Mouse (Mus musculus): ENCODE measurements at regions not wholly inside any gene's neighbourhood (a gene's known extent, or its start where the extent isn't known, plus 50 kb on each side); places are given as distances from the start of the nearest gene placed in this dataset.

GRCm38 (mm10) chr3:35404492-35405390 is 349.2 kb upstream of the Atp11b start:
- Histone ChIP-seq H3K9ac (no peak overlapping the region), H3K9me3 (no peaks in the 10 kb centered on the region), H3K4me3 (no peak overlapping the region), H3K4me1 (replicated peaks) (peaks cover 34% of the 10 kb centered on the region), H3K27ac (replicated peaks) (peak overlapping the region; percentile 74), H3K4me2 (peak overlapping the region; percentile 26), H3K36me3 (no peaks in the 10 kb centered on the region), H3K27me3 (no peaks in the 10 kb centered on the region)
- 4% methylated on average over 10 of the region's 10 CpGs for WGBS
- peak; percentile 84 for ATAC-seq (ENCODE audit: low read depth)

GRCm38 (mm10) chr3:35405621-35406079 is 348.3 kb upstream of the Atp11b start:
- H3K27ac ChIP-seq (replicated peaks), result peak overlapping the region; percentile 74
- no peak overlapping the region for H3K4me3 ChIP-seq
- 16% methylated on average over 14 of the region's 14 CpGs for WGBS
- no peaks in the 10 kb centered on the region for H3K27me3 ChIP-seq
- no peaks in the 10 kb centered on the region for H3K36me3 ChIP-seq
- peaks cover 29% of the 10 kb centered on the region for H3K4me1 ChIP-seq (replicated peaks)
- no peak overlapping the region for H3K9ac ChIP-seq
- H3K9me3 ChIP-seq, result no peaks in the 10 kb centered on the region
- peak; percentile 85 for ATAC-seq (ENCODE audit: low read depth)
- peak overlapping the region; percentile 26 for H3K4me2 ChIP-seq

GRCm38 (mm10) chr3:35437687-35438086 is 316.2 kb upstream of the Atp11b start:
- Histone ChIP-seq H3K4me2 (no peak overlapping the region), H3K36me3 (no peaks in the 10 kb centered on the region), H3K27ac (replicated peaks) (no peak overlapping the region), H3K27me3 (no peaks in the 10 kb centered on the region), H3K4me1 (replicated peaks) (no peaks in the 10 kb centered on the region), H3K4me3 (no peak overlapping the region), H3K9me3 (no peaks in the 10 kb centered on the region), H3K9ac (no peak overlapping the region)
- ATAC-seq (ENCODE audit: low read depth), result no peak
- 88% methylated on average over 1 of the region's 1 CpGs for WGBS

GRCm38 (mm10) chr3:35462858-35463257 is 291.0 kb upstream of the Atp11b start:
- ATAC-seq (ENCODE audit: low read depth), result no peak
- Histone ChIP-seq H3K27me3 (no peaks in the 10 kb centered on the region), H3K4me2 (no peak overlapping the region), H3K9ac (no peak overlapping the region), H3K27ac (replicated peaks) (no peak overlapping the region), H3K4me3 (no peak overlapping the region), H3K9me3 (no peaks in the 10 kb centered on the region), H3K4me1 (replicated peaks) (0 out of 2 replicates have a peak, but pooled peaks cover 14% of the 10 kb centered on the region), H3K36me3 (no peaks in the 10 kb centered on the region)
- 65% methylated on average over 4 of the region's 4 CpGs for WGBS

GRCm38 (mm10) chr3:35464212-35464911 is 289.5 kb upstream of the Atp11b start:
- no peaks in the 10 kb centered on the region for H3K27me3 ChIP-seq
- H3K9me3 ChIP-seq, result no peaks in the 10 kb centered on the region
- H3K36me3 ChIP-seq, result no peaks in the 10 kb centered on the region
- H3K4me1 ChIP-seq (replicated peaks), result 0 out of 2 replicates have a peak, but pooled peaks cover 14% of the 10 kb centered on the region
- ATAC-seq (ENCODE audit: low read depth), result 0 out of 2 replicates have a peak, but pooled peaks have one; percentile 40
- no peak overlapping the region for H3K4me2 ChIP-seq
- H3K9ac ChIP-seq, result no peak overlapping the region
- no peak overlapping the region for H3K4me3 ChIP-seq
- 67% methylated on average over 11 of the region's 11 CpGs for WGBS
- no peak overlapping the region for H3K27ac ChIP-seq (replicated peaks)

GRCm38 (mm10) chr3:35465956-35466355 is 287.9 kb upstream of the Atp11b start:
- Histone ChIP-seq H3K4me1 (replicated peaks) (0 out of 2 replicates have a peak, but pooled peaks cover 14% of the 10 kb centered on the region), H3K9ac (no peak overlapping the region), H3K4me2 (no peak overlapping the region), H3K27ac (replicated peaks) (no peak overlapping the region), H3K36me3 (no peaks in the 10 kb centered on the region), H3K27me3 (peaks cover under 1% of the 10 kb centered on the region; the same call in 1 of the 2 replicates), H3K9me3 (no peaks in the 10 kb centered on the region), H3K4me3 (no peak overlapping the region)
- WGBS, result 77% methylated on average over 3 of the region's 3 CpGs
- no peak for ATAC-seq (ENCODE audit: low read depth)

GRCm38 (mm10) chr3:35473351-35473750 is 280.6 kb upstream of the Atp11b start:
- peaks cover 21% of the 10 kb centered on the region for H3K4me1 ChIP-seq (replicated peaks)
- peaks cover 14% of the 10 kb centered on the region; the same call in 1 of the 2 replicates for H3K27me3 ChIP-seq
- 41% methylated on average over 7 of the region's 7 CpGs for WGBS
- no peaks in the 10 kb centered on the region for H3K9me3 ChIP-seq
- no peak overlapping the region for H3K27ac ChIP-seq (replicated peaks)
- no peaks in the 10 kb centered on the region for H3K36me3 ChIP-seq
- no peak overlapping the region for H3K4me3 ChIP-seq
- H3K4me2 ChIP-seq, result no peak overlapping the region
- no peak overlapping the region for H3K9ac ChIP-seq
- ATAC-seq (ENCODE audit: low read depth), result peak; percentile 65

- Histone ChIP-seq H3K36me3 (no peaks in the 10 kb centered on the region), H3K9me3 (no peaks in the 10 kb centered on the region), H3K4me2 (no peak overlapping the region), H3K4me3 (no peak overlapping the region), H3K27ac (replicated peaks) (no peak overlapping the region), H3K4me1 (replicated peaks) (peaks cover 21% of the 10 kb centered on the region), H3K27me3 (peaks cover 14% of the 10 kb centered on the region; the same call in 1 of the 2 replicates), H3K9ac (no peak overlapping the region)
- ATAC-seq (ENCODE audit: low read depth), result peak; percentile 47; the same call in 1 of the 2 replicates
- WGBS, result 21% methylated on average over 6 of the region's 6 CpGs
These were observed 279.5 kb upstream of the Atp11b start for GRCm38 (mm10) chr3:35474361-35474760.

- Histone ChIP-seq H3K9ac (no peak overlapping the region), H3K4me1 (replicated peaks) (peaks cover 22% of the 10 kb centered on the region), H3K4me2 (no peak overlapping the region), H3K27me3 (peaks cover 19% of the 10 kb centered on the region), H3K4me3 (no peak overlapping the region), H3K36me3 (no peaks in the 10 kb centered on the region), H3K27ac (replicated peaks) (no peak overlapping the region), H3K9me3 (no peaks in the 10 kb centered on the region)
- no peak for ATAC-seq (ENCODE audit: low read depth)
- 71% methylated on average over 7 of the region's 7 CpGs for WGBS
These were observed 278.6 kb upstream of the Atp11b start for GRCm38 (mm10) chr3:35475326-35475725.

- H3K27me3 ChIP-seq, result peaks cover 16% of the 10 kb centered on the region
- H3K4me2 ChIP-seq, result no peak overlapping the region; the same call in 1 of the 2 replicates
- peak overlapping the region; percentile 54 for H3K27ac ChIP-seq (replicated peaks)
- WGBS, result 37% methylated on average over 18 of the region's 18 CpGs
- H3K4me3 ChIP-seq, result no peak overlapping the region
- H3K36me3 ChIP-seq, result no peaks in the 10 kb centered on the region
- no peak overlapping the region for H3K9ac ChIP-seq
- peaks cover 20% of the 10 kb centered on the region for H3K4me1 ChIP-seq (replicated peaks)
- peak; percentile 65 for ATAC-seq (ENCODE audit: low read depth)
- H3K9me3 ChIP-seq, result no peaks in the 10 kb centered on the region
These were observed 272.9 kb upstream of the Atp11b start for GRCm38 (mm10) chr3:35480714-35481695.

- peak overlapping the region; percentile 54 for H3K27ac ChIP-seq (replicated peaks)
- peak; percentile 63; the same call in 1 of the 2 replicates for ATAC-seq (ENCODE audit: low read depth)
- H3K4me3 ChIP-seq, result no peak overlapping the region
- peak overlapping the region; percentile 56; the same call in 1 of the 2 replicates for H3K9ac ChIP-seq
- H3K4me1 ChIP-seq (replicated peaks), result peaks cover 20% of the 10 kb centered on the region
- no peaks in the 10 kb centered on the region for H3K9me3 ChIP-seq
- H3K27me3 ChIP-seq, result peaks cover 16% of the 10 kb centered on the region
- WGBS, result 16% methylated on average over 11 of the region's 11 CpGs
- H3K36me3 ChIP-seq, result no peaks in the 10 kb centered on the region
- peak overlapping the region; percentile 50 for H3K4me2 ChIP-seq
These were observed 272.1 kb upstream of the Atp11b start for GRCm38 (mm10) chr3:35481841-35482240.

All from neural tube, embryonic 13.5 days (tissue).